Mouse (Mus musculus) hindbrain, embryonic 14.5 days (tissue): ENCODE results near the gene Sec24c. TPM values are rescaled to one million over a fixed set of nuclear protein-coding genes. Genes with fewer than 3 reads are reported as not detected.
A peak's percentile ranks its signal among the peaks of the same experiment; 100 is the strongest.

Experiments used
- ATAC-seq: fragments of 200-750 bp; cut with Nextera tagmentation; 2 replicates; pipeline ENCODE4 v1.8.0; 2017; ENCODE audit warnings: moderate number of reproducible peaks, mild to moderate bottlenecking, moderate TSS enrichment, moderate library complexity; ENCODE audit not compliant: low FRiP score
- DNase-seq: peaks from one replicate; pipeline ENCODE4 v3.0.0-alpha.2; 2015; ENCODE audit warnings: low spot score
- H3K27ac ChIP-seq: fragments of 300-500 bp; sonication (generic); 2 replicates; pipeline ENCODE4 v1.5.1; 2014; ENCODE audit warnings: mild to moderate bottlenecking, moderate library complexity
- H3K27me3 ChIP-seq: fragments of 300-500 bp; sonication (generic); 2 replicates; pipeline ENCODE4 v1.6.1; 2014; ENCODE audit warnings: mild to moderate bottlenecking, low read length, mixed read lengths; ENCODE audit not compliant: control insufficient read depth, insufficient read depth
- H3K36me3 ChIP-seq: fragments of 300-500 bp; sonication (generic); replicated peaks from 2 replicates; pipeline ENCODE4 v1.6.1; 2014; ENCODE audit not compliant: control insufficient read depth, insufficient read depth
- H3K4me1 ChIP-seq: fragments of 300-500 bp; sonication (generic); replicated peaks from 2 replicates; pipeline ENCODE4 v1.6.1; 2014; ENCODE audit warnings: antibody characterized with exemption, low read length, mixed read lengths; ENCODE audit not compliant: control insufficient read depth, insufficient read depth
- H3K4me2 ChIP-seq: fragments of 300-500 bp; sonication (generic); replicated peaks from 2 replicates; pipeline ENCODE4 v1.6.1; 2014; ENCODE audit warnings: mild to moderate bottlenecking, moderate library complexity
- H3K4me3 ChIP-seq: fragments of 300-500 bp; sonication (generic); replicated peaks from 2 replicates; pipeline ENCODE4 v1.5.1; 2014; ENCODE audit warnings: mild to moderate bottlenecking, low read length
- H3K9ac ChIP-seq: fragments of 300-500 bp; sonication (generic); 2 replicates; pipeline ENCODE4 v1.6.1; 2014
- H3K9me3 ChIP-seq: fragments of 300-500 bp; sonication (generic); 2 replicates; pipeline ENCODE4 v1.6.1; 2016; ENCODE audit warnings: low read length; ENCODE audit not compliant: control insufficient read depth
- WGBS: fragments of 180-500 bp; shearing (Covaris S2); extraction: QIAGEN DNeasy Blood & Tissue Kit; methylation state at CpG from one replicate; pipeline ENCODE4 v1.1.7; 2014; 5-methylcytosine and 5-hydroxymethylcytosine counted together
- polyA plus RNA-seq: library from polyadenylated mRNA; unstranded; fragments of >200 nt; fragmentation: Nextera tagmentation; extraction: Ambion mirVana; gene quantifications from 2 replicates; pipeline ENCODE4 v1.2.1, GENCODE M21; 2014

Gene Sec24c
- polyA plus RNA-seq, 1 experiment from 2014 or later: 87.1 TPM

- Histone ChIP-seq H3K9ac (no peak overlapping the region), H3K9me3 (no peaks in the 10 kb centered on the region), H3K27me3 (no peaks in the 10 kb centered on the region), H3K36me3 (peaks cover 99% of the 10 kb centered on the region), H3K27ac (no peak overlapping the region), H3K4me1 (no peaks in the 10 kb centered on the region), H3K4me3 (no peak overlapping the region), H3K4me2 (no peak overlapping the region)
- no peak for DNase-seq
- 91% methylated on average over 4 of the region's 4 CpGs for WGBS
- ATAC-seq: peak; percentile 10; the same call in 1 of the 2 replicates
Observed at GRCm38 (mm10) chr14:20721371-20721770, 47.3 kb downstream of the Sec24c start.

DNA sequence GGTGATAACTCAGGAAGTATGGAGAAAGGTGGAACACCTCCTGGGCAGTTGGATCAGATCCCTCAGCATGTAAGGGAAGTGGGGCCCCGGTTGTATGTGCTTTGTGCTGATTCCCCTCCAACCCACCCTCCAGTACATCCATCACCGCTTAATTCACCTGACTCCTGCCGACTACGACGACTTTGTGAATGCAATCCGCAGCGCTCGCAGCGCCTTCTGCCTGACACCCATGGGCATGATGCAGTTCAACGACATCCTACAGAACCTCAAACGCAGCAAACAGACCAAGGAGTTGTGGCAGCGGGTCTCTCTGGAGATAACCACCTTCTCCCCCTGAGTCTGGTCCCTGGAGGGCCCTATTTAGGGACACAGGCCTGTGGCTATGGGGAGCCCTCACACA, 48.9 kb downstream of the Sec24c start:
- DNase-seq (no peak), ATAC-seq (no peak)
- Histone ChIP-seq H3K27ac (no peak overlapping the region), H3K4me2 (no peak overlapping the region), H3K36me3 (peaks cover 99% of the 10 kb centered on the region), H3K4me1 (no peaks in the 10 kb centered on the region), H3K9me3 (no peaks in the 10 kb centered on the region), H3K4me3 (no peak overlapping the region), H3K27me3 (no peaks in the 10 kb centered on the region), H3K9ac (no peak overlapping the region)
- 90% methylated on average over 12 of the region's 12 CpGs for WGBS

DNA sequence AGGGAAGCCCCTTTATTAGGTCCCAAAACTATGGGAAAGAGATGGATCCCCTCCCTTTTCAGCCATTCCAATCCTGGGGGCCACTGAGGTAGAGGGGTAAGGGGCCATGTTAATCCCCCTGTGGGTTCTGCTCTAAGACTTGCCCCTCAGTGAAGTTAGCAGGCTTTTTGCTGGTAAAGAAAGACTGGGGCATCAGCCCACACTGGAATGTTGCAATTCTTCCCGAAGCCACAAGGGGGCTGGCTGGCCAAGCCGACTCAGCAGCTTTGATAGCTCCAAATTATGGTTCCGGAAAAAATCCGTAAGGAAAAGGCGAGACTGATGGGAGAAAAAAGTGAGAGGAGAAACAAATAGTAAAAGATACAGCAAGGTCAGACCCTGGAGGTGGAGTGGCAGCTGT, 49.9 kb downstream of the Sec24c start:
- no peak overlapping the region for H3K4me2 ChIP-seq
- H3K27ac ChIP-seq: no peak overlapping the region
- no peak overlapping the region for H3K4me3 ChIP-seq
- ATAC-seq (no peak), DNase-seq (peak; percentile 80)
- no peaks in the 10 kb centered on the region for H3K9me3 ChIP-seq
- H3K9ac ChIP-seq: no peak overlapping the region
- 22% methylated on average over 5 of the region's 5 CpGs for WGBS
- H3K36me3 ChIP-seq: peaks cover 99% of the 10 kb centered on the region
- no peaks in the 10 kb centered on the region for H3K27me3 ChIP-seq
- no peaks in the 10 kb centered on the region for H3K4me1 ChIP-seq

DNA sequence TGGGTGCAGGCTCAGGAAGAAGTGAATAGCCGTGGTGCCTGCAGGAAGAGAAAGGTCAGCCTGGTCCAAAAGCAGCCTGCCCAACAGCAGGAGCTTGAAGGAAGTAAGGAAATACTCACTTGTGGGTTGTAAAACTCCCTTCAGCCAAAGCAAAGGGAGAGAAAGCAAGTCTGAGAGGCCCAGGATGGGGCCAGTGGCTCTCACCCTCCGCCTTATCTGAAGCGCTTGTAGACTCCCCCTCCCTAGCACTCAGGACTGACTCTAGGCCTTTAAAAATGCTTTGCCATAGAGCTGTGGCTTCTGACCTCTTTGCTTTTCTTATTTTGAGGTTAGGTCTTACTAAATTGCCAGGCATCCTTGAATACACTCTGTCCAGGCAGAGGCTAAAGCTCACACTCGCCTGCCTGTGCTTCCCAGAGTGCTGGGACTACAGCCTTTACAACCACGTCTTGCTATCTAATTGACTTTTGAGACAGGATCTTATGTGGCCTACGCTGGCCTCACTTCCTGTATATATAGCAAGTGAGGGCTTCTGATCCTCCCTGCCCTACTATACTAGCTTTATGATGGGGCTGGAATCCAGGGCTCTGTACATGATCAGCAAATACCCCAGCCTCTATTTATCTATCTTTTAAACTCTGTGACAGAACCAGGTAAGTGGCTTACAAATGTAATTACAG, 51.7 kb downstream of the Sec24c start:
- Histone ChIP-seq H3K4me1 (no peaks in the 10 kb centered on the region), H3K27ac (no peak overlapping the region), H3K4me3 (no peak overlapping the region), H3K4me2 (no peak overlapping the region), H3K27me3 (no peaks in the 10 kb centered on the region), H3K9ac (no peak overlapping the region), H3K9me3 (no peaks in the 10 kb centered on the region), H3K36me3 (peaks cover 100% of the 10 kb centered on the region)
- ATAC-seq: no peak
- 85% methylated on average over 6 of the region's 6 CpGs for WGBS
- no peak for DNase-seq

GRCm38 (mm10) chr14:20729871-20730270, 55.8 kb downstream of the Sec24c start:
- Histone ChIP-seq H3K4me2 (no peak overlapping the region), H3K4me3 (no peak overlapping the region), H3K9ac (no peak overlapping the region), H3K36me3 (peaks cover 61% of the 10 kb centered on the region), H3K9me3 (no peaks in the 10 kb centered on the region), H3K27me3 (no peaks in the 10 kb centered on the region), H3K4me1 (peaks cover 10% of the 10 kb centered on the region), H3K27ac (no peak overlapping the region)
- DNase-seq (no peak), ATAC-seq (no peak)
- 97% methylated on average over 9 of the region's 9 CpGs for WGBS

- no peak overlapping the region for H3K27ac ChIP-seq
- ATAC-seq (no peak), DNase-seq (no peak)
- H3K4me3 ChIP-seq: no peak overlapping the region
- peaks cover 10% of the 10 kb centered on the region for H3K4me1 ChIP-seq
- no peak overlapping the region for H3K4me2 ChIP-seq
- no peaks in the 10 kb centered on the region for H3K27me3 ChIP-seq
- no peaks in the 10 kb centered on the region for H3K9me3 ChIP-seq
- WGBS: 94% methylated on average over 9 of the region's 9 CpGs
- H3K9ac ChIP-seq: no peak overlapping the region
- peaks cover 56% of the 10 kb centered on the region for H3K36me3 ChIP-seq
Observed at GRCm38 (mm10) chr14:20730853-20731602, 56.9 kb downstream of the Sec24c start.

GRCm38 (mm10) chr14:20733041-20733951, 59.2 kb downstream of the Sec24c start:
- Histone ChIP-seq H3K9me3 (no peaks in the 10 kb centered on the region), H3K27ac (peak overlapping the region; percentile 78; the same call in 1 of the 2 replicates), H3K9ac (peak overlapping the region; percentile 91), H3K36me3 (peaks cover 52% of the 10 kb centered on the region), H3K4me3 (peak overlapping the region; percentile 84), H3K27me3 (no peaks in the 10 kb centered on the region), H3K4me2 (peak overlapping the region; percentile 91), H3K4me1 (peaks cover 10% of the 10 kb centered on the region)
- WGBS: 51% methylated on average over 12 of the region's 12 CpGs
- DNase-seq: no peak
- no peak for ATAC-seq

DNA sequence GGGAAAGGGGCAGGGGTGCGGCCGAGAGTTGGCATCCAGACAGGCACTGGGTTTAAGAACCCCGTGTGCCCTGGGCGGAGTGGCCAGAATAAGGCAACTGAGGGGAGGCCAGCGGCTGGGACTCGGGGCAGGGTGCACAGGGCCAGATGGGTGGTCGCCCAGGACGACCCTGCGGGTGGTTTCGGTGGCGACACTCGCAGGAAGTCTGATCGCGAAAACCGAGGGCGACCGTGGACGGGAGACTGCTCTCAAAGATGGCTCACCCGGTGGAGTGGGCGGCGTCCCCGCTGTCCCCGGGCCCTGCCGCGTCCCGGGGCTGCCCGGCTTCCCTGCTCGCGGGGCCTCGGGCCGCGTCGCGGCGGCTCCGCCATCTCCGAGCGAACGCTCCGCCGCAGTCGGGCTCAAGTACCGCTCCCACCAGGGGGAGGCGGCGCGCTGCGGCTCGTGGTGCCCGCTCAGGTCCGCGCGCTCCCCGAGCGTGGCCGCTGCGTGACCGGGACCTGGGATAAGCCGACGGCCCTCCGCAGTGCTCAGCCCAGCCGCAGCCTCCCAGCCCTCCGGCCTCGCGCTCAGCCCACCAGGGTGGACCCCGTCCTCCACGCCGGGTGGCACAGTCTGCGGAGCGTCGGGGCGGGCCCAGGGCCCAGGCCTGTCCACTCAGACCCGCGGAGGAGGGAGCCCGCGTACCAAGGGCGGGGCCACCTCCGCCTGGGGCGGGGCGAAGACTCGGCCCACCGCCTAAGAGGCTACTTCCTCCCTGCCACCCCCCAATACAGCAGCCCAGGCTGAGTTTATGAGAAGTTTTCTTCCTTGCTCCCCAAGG, 60.1 kb downstream of the Sec24c start, which contains the start of gene Ndst2:
Gene Ndst2 (minus strand): TSS at position 611 of the 823 bp plus-strand sequence.
- peaks cover 52% of the 10 kb centered on the region for H3K36me3 ChIP-seq
- ATAC-seq: peak; percentile 98
- WGBS: under 1% methylated on average over 75 of the region's 81 CpGs

More for the DNA sequence above, 60.1 kb downstream of the Sec24c start, which contains the start of gene Ndst2:
- Histone ChIP-seq H3K4me3 (peak within 1 kb of the TSS; percentile 84), H3K9ac (peak within 1 kb of the TSS; percentile 91), H3K4me2 (peak within 1 kb of the TSS; percentile 91), H3K9me3 (no peaks in the 10 kb centered on the region), H3K4me1 (peaks cover 10% of the 10 kb centered on the region), H3K27me3 (no peaks in the 10 kb centered on the region), H3K27ac (peak within 1 kb of the TSS; percentile 78)
- DNase-seq: peak; percentile 83
